Mouse (Mus musculus) midbrain, postnatal 0 days (tissue): ENCODE measurements around the gene Kmt2e. TPM values are rescaled to one million over a fixed set of nuclear protein-coding genes. Genes with fewer than 3 reads are reported as not detected.

Experiments
- ATAC-seq: fragments of 200-750 bp; cut with Nextera tagmentation; 2 replicates; pipeline ENCODE4 v1.8.0; 2017; ENCODE audit warnings: moderate number of reproducible peaks, mild to moderate bottlenecking, moderate TSS enrichment, moderate library complexity; ENCODE audit not compliant: low FRiP score
- DNase-seq: peaks from one replicate; pipeline ENCODE4 v3.0.0-alpha.2; 2015; ENCODE audit warnings: low spot score
- H3K27ac ChIP-seq: fragments of 300-500 bp; sonication (generic); 2 replicates; pipeline ENCODE4 v1.5.1; 2014; ENCODE audit warnings: low read depth, mild to moderate bottlenecking, low read length, mixed read lengths
- H3K27me3 ChIP-seq: fragments of 300-500 bp; sonication (generic); 2 replicates; pipeline ENCODE4 v1.6.1; 2014; ENCODE audit warnings: low read length, control low read depth, mixed read lengths; ENCODE audit not compliant: insufficient read depth
- H3K36me3 ChIP-seq: fragments of 300-500 bp; sonication (generic); 2 replicates; pipeline ENCODE4 v1.6.1; 2014; ENCODE audit warnings: low read length, control low read depth, mixed read lengths; ENCODE audit not compliant: insufficient read depth
- H3K4me1 ChIP-seq: fragments of 300-500 bp; sonication (generic); 2 replicates; pipeline ENCODE4 v1.6.1; 2014; ENCODE audit warnings: mild to moderate bottlenecking, control low read depth, antibody characterized with exemption, low read length, mixed read lengths; ENCODE audit not compliant: insufficient read depth
- H3K4me2 ChIP-seq: fragments of 300-500 bp; sonication (generic); 2 replicates; pipeline ENCODE4 v1.6.1; 2014; ENCODE audit warnings: low read depth, mild to moderate bottlenecking, low read length, mixed read lengths; ENCODE audit not compliant: poor library complexity, severe bottlenecking
- H3K4me3 ChIP-seq: fragments of 300-500 bp; sonication (generic); 2 replicates; pipeline ENCODE4 v1.5.1; 2014; ENCODE audit warnings: low read depth, mild to moderate bottlenecking, low read length, moderate library complexity
- H3K9ac ChIP-seq: fragments of 300-500 bp; sonication (generic); replicated peaks from 2 replicates; pipeline ENCODE4 v1.6.1; 2014; ENCODE audit warnings: mild to moderate bottlenecking, low read length, moderate library complexity, mixed read lengths; ENCODE audit not compliant: poor library complexity, severe bottlenecking
- H3K9me3 ChIP-seq: fragments of 300-500 bp; sonication (generic); 2 replicates; pipeline ENCODE4 v1.6.1; 2016; ENCODE audit warnings: low read length, control low read depth
- CTCF ChIP-seq: IDR thresholded peaks from 2 replicates; pipeline ENCODE4 v1.5.1; 2016; ENCODE audit warnings: antibody characterized with exemption, mild to moderate bottlenecking
- WGBS: fragments of 180-500 bp; shearing (Covaris S2); extraction: QIAGEN DNeasy Blood & Tissue Kit; methylation state at CpG from one replicate; pipeline ENCODE4 v1.1.7; 2014; 5-methylcytosine and 5-hydroxymethylcytosine counted together
- polyA plus RNA-seq: library from polyadenylated mRNA; unstranded; fragments of >200 nt; fragmentation: Nextera tagmentation; extraction: Ambion mirVana; gene quantifications from 2 replicates; pipeline ENCODE4 v1.2.1, GENCODE M21; 2015
- total RNA-seq: library from RNA; depleted of rRNA; stranded (reverse); fragments of >200 nt; gene quantifications from 2 replicates; pipeline ENCODE4 v1.2.3, GENCODE M21; 2014

Kmt2e gene
- total and polyA plus RNA-seq, 2 experiments from 2014 or later: 49.3 to 144 TPM

GRCm38 (mm10) chr5:23396756-23397155 lies 37.5 kb upstream of the Kmt2e start:
- no peak overlapping the region for H3K4me3 ChIP-seq
- TF ChIP-seq CTCF: no peak
- WGBS: 90% methylated on average over 3 of the region's 3 CpGs

DNA sequence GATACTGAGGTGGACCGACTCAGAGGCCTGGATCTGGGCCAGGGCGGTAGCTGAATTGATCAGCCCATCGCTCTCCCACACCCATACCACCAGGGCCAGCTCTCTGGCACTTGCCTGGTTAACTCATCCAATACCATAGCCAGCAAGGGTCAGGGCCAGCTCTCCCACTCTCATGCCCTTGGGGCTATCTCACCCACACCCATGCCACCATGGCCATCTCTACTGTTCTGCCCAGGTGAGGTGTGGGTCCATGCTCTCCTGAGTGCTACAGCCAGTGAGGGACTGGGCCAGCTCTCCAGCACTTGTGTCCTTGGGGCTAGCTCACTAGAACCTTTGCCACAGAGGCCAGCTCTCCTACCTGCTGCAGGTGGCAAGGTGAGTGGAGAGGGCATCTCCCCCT lies 34.1 kb upstream of the Kmt2e start:
- H3K27me3 ChIP-seq: no peaks in the 10 kb centered on the region
- no peak overlapping the region for H3K4me2 ChIP-seq
- 94% methylated on average over 3 of the region's 3 CpGs for WGBS
- H3K4me3 ChIP-seq: no peak overlapping the region
- no peak overlapping the region for H3K27ac ChIP-seq
- no peak for TF ChIP-seq CTCF
- H3K4me1 ChIP-seq: no peaks in the 10 kb centered on the region
- ATAC-seq (0 out of 2 replicates have a peak, but pooled peaks have one; percentile 27), DNase-seq (no peak)
- H3K36me3 ChIP-seq: 0 out of 2 replicates have a peak, but pooled peaks cover 7% of the 10 kb centered on the region
- no peaks in the 10 kb centered on the region for H3K9me3 ChIP-seq
- H3K9ac ChIP-seq: no peak overlapping the region

More at GRCm38 (mm10) chr5:23396756-23397155, 37.5 kb upstream of the Kmt2e start:
- Histone ChIP-seq H3K36me3 (0 out of 2 replicates have a peak, but pooled peaks cover 7% of the 10 kb centered on the region), H3K27me3 (no peaks in the 10 kb centered on the region), H3K27ac (no peak overlapping the region), H3K4me1 (no peaks in the 10 kb centered on the region), H3K4me2 (no peak overlapping the region), H3K9ac (no peak overlapping the region), H3K9me3 (no peaks in the 10 kb centered on the region)
- DNase-seq: no peak
- no peak for ATAC-seq

- TF ChIP-seq CTCF: no peak
- H3K4me1 ChIP-seq: no peaks in the 10 kb centered on the region
These were observed 33.4 kb upstream of the Kmt2e start for GRCm38 (mm10) chr5:23400868-23401267.

GRCm38 (mm10) chr5:23401368-23401767 lies 32.9 kb upstream of the Kmt2e start:
- Histone ChIP-seq H3K9me3 (no peaks in the 10 kb centered on the region), H3K4me3 (no peak overlapping the region), H3K36me3 (0 out of 2 replicates have a peak, but pooled peaks cover 7% of the 10 kb centered on the region), H3K27ac (no peak overlapping the region), H3K4me1 (no peaks in the 10 kb centered on the region), H3K27me3 (no peaks in the 10 kb centered on the region), H3K9ac (no peak overlapping the region), H3K4me2 (no peak overlapping the region)
- DNase-seq (no peak), ATAC-seq (no peak)
- no peak for TF ChIP-seq CTCF
- WGBS: 90% methylated on average over 9 of the region's 9 CpGs

More at GRCm38 (mm10) chr5:23400868-23401267, 33.4 kb upstream of the Kmt2e start:
- Histone ChIP-seq H3K27ac (no peak overlapping the region), H3K27me3 (no peaks in the 10 kb centered on the region), H3K9ac (no peak overlapping the region), H3K9me3 (no peaks in the 10 kb centered on the region), H3K4me3 (no peak overlapping the region), H3K36me3 (0 out of 2 replicates have a peak, but pooled peaks cover 7% of the 10 kb centered on the region), H3K4me2 (no peak overlapping the region)
- no peak for DNase-seq
- 96% methylated on average over 3 of the region's 3 CpGs for WGBS
- no peak for ATAC-seq

GRCm38 (mm10) chr5:23401999-23402398 lies 32.2 kb upstream of the Kmt2e start:
- WGBS: 38% methylated on average over 1 of the region's 2 CpGs
- Histone ChIP-seq H3K9me3 (no peaks in the 10 kb centered on the region), H3K4me3 (no peak overlapping the region), H3K9ac (no peak overlapping the region), H3K4me2 (no peak overlapping the region), H3K27ac (no peak overlapping the region), H3K36me3 (0 out of 2 replicates have a peak, but pooled peaks cover 7% of the 10 kb centered on the region), H3K27me3 (no peaks in the 10 kb centered on the region), H3K4me1 (no peaks in the 10 kb centered on the region)
- DNase-seq (no peak), ATAC-seq (no peak)
- TF ChIP-seq CTCF: no peak

GRCm38 (mm10) chr5:23403161-23403560 lies 31.1 kb upstream of the Kmt2e start:
- WGBS: 69% methylated on average over 11 of the region's 11 CpGs
- no peaks in the 10 kb centered on the region for H3K4me1 ChIP-seq
- no peak overlapping the region for H3K27ac ChIP-seq

More at GRCm38 (mm10) chr5:23403161-23403560, 31.1 kb upstream of the Kmt2e start:
- Histone ChIP-seq H3K9ac (no peak overlapping the region), H3K9me3 (no peaks in the 10 kb centered on the region), H3K36me3 (0 out of 2 replicates have a peak, but pooled peaks cover 7% of the 10 kb centered on the region), H3K4me3 (no peak overlapping the region), H3K27me3 (no peaks in the 10 kb centered on the region), H3K4me2 (no peak overlapping the region)
- ATAC-seq: no peak
- no peak for TF ChIP-seq CTCF
- no peak for DNase-seq
